ENCODE assay signal across 16 mouse cellular contexts in genomic region chr4:95144440-95144839, GRCm38 (mm10).
"Had no signal": no experiment of that assay in that cellular context is flagged by ENCODE, and none has a peak within 500 bp of the region (broad histone marks: within the 10 kb centered on the region; RNA-seq: fewer than 3 reads in every experiment).

No protein-coding gene starts in this region.

- H3K27me3 ChIP-seq: intestine, embryonic 15.5 days had no signal

- H3K4me1 ChIP-seq: intestine, embryonic 15.5 days had no signal

- DNase-seq: kidney, adult 18-20 months; kidney, adult 9 months; kidney, postnatal 25 days; layer of hippocampus, adult 9-11 months; layer of hippocampus, postnatal 36 days; liver, embryonic 13.5 days; midbrain, embryonic 14.5 days; right cerebral cortex, postnatal 4 days; thymus, adult 2 months; thymus, postnatal 14 days; thymus, postnatal 4 days had no signal

- H3K27ac ChIP-seq: intestine, embryonic 15.5 days; kidney, postnatal 0 days; layer of hippocampus, adult 2 months; left cerebral cortex, adult 2 months; liver, embryonic 13.5 days had no signal

- H3K9ac ChIP-seq: intestine, embryonic 15.5 days; liver, embryonic 13.5 days had no signal

- H3K4me3 ChIP-seq: intestine, embryonic 15.5 days; layer of hippocampus, adult 2 months; left cerebral cortex, adult 2 months; liver, embryonic 13.5 days had no signal

- H3K4me2 ChIP-seq: intestine, embryonic 15.5 days; liver, embryonic 13.5 days; midbrain, embryonic 11.5 days had no signal

- H3K36me3 ChIP-seq: intestine, embryonic 15.5 days; liver, embryonic 13.5 days had no signal

- H3K9me3 ChIP-seq: intestine, embryonic 15.5 days; liver, embryonic 13.5 days had no signal
